Mouse (Mus musculus): ENCODE results near the gene 1700020A23Rik.

Gene 1700020A23Rik

DNA sequence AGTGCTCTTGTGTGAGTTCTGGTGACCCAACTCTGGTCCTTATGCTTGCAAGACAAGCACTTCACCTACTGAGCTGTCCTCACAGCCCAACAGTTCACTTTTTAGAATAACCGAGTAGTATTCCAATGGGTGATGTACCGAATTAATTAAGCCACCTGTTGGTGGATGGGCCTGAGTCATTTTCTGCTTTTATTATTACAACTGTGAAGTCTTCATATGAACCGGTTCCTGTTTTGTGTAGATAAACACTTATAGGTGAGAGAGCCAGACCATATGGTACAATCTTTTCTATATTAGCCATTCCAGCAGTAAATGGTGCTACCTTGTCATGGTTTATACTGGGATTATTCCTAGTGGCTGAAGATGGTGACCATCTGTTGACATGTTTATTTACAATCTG is 7.7 kb downstream of the 1700020A23Rik start:
- no peak for DNase-seq

DNA sequence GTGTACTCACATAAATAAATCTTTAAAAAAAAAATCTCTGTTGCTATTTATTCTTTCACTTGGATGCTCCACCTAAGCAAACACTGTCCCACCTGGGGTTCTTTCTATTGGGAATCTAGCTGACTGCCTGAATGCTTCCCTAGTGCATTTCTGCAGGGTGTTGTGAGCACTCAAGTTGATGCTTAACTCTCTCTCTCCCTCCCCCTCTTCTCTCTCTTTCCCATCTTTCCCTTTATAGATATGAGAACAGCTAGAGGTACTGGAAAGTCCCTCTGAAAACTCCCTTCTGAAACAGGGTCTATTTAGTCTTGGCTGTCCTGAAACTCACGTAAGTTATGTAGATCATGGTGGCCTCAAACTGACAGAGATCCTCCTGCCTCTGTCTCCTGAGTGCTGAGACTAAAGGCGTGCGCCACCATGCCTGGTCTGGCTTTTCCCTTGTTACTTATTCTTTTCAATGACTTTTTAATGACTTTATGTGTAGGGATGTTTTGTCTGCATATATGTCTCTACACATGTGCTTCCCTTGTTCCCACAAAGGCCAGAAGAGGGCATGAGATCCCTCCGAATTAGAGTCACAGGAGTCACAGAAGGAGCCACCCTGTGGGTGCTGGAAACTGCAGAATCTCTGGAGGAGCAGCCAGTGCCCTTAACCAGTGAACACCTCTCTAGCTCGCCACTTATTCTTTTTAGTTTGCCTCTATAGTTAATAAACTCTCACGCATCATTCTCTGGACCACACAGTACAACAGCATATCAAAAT is 9.2 kb downstream of the 1700020A23Rik start:
- no peak for DNase-seq

DNA sequence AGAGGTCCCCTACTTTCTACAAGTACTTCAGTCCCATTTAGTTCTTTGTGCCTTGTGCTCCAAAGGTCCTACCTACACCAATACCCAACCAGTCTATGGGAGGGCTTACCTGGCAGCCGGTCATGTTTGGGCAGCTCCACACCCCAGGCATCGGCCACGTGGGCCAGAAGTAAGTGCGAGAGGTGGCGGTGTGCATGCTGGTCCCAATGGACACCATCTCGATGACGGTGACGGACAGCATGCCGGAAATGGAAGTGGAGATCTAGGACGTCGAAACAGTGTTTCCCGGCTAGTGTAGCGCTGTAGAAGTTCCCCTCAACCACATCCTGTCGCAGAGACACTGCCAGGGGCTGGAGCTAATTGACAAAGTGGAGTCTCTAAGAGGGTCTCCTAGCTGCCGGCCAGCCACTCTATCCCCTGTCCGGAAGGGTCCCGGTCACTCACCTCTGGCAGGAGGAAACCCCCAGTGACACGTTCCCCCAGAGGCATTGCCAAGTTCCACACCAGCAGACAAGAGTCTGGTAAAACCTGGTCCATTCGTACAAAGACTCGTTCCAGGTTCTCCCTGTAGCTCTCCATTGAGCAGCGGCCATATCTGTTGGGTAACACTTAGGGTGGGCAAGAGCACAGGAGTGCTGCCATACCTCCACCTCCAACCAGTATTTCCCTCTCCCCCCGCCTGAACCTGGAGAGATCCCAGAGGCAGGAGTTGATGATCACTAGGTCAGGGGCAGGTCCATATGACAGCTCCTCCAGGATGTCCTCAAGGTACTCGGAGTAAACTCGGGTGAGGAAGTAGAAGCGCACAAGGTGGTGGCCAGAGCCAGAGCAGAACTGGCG is 16.9 kb downstream of the 1700020A23Rik start:
- no peak for DNase-seq

DNA sequence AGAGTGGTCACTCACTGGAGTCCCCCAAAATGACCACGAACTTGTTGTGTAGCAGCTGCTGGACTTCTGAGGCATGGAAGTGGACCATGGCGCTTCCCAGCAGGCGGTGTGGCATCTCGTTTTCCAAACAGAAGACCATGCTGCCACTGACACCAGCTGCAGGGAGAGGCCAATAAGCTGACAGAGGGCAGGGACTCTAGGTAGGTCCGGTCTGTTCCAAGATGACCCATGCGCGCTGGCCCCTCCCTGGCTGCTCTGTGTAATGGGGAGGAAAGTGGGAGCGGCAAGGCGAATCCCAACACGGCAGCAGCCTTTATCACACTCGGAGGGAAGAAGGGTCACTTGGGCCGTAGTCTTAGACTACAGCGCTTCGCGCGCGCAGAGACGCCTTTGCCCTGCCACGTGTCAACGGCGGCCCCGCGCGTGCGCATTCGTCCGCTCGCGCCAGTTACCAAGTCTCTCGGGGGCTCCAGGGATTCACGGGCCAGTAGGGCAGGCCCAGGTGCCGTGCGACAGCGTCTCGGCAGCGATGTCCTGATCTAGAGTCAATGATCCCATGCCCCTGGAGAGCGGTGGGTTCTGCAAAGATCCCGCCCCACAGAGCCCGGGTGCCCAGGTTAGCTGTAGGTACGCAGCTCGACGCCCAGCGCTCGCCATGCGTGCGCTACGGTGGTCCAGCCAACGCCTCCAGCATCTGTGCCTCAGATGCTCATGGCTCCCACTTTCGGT is 18.5 kb downstream of the 1700020A23Rik start:
- DNase-seq, result peak; percentile 76 to 87

DNA sequence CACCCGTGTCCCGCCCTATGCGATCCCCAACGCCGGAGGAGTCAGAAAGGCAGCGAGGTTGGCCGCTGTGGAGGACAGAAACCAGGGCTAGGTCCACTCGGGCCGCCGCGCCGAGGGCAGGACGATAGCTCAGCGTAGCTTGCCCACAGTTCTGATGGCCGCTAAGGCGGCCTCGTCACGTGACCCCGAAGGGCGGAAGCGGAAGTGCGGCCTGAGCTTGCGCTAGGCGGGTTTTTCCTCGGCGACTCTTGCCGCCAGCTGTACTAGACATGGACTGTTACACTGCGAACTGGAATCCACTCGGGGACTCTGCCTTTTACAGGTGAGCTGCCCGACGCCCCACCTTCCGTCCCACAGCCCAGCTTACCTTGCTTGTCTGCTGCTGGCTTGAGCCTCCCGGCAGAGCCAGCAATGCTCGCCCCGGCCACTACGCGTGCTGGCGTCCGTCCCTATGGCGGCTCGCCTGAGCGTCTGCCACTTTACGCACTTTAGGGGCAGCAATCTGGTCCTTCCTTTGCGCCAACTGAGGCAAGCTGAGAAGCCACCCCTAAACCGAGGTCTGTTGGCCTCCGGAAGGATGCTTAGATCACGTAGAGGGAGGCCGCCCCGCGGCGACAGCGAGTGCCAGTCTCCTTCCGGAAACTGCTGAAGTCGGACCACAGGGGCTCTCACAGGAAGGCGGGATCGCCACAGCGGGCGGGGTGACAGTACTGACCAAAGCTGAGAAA is 19.2 kb downstream of the 1700020A23Rik start, which contains the start of the genes Vps16 and Pced1a:
Vps16 (plus strand) TSS at position 214 of the 728 bp plus-strand sequence.
Pced1a (minus strand) TSS at position 576 of the 728 bp plus-strand sequence.
- peak; percentile 94 to 95 for DNase-seq

DNA sequence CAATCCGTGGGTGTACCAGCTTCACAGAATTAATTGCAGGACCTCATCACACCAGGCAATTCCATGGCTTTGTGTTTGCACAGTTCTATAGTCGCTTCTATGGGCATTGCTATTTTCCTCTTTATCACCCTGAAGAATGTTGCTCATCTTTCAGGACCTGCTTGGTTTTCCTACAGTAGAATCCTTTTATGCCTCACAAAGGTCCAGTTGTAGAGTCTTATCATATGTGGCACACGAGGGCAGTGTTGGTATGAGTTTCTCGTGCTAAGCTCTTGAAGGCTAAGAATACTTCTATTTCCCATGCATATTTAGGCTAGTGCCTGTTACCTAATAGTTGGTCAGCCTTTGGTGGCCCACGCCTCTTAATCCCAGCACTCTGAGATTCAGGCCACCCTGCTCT is 20.1 kb downstream of the 1700020A23Rik start:
- peak in 1 of 2 experiments; percentile 20 for DNase-seq

DNA sequence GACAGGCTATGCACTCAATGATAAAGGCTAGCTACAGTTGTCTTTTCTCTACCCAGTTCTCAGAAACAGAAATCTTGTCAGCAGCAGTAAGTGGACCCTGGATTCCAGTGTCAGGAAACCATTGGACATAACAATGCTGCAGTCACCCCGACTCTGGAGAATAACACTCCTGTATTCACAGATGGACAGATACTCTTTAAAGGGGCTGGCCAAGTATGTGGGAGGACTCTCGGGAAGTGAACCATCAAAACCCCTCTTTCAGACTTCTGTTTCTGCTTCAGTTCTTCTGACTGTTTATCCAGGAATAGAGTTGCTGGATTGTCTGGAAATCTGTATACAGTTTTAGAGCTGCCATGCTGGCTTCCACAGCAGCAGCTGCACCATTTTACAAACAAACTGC is 24.8 kb downstream of the 1700020A23Rik start:
- no peak for DNase-seq

DNA sequence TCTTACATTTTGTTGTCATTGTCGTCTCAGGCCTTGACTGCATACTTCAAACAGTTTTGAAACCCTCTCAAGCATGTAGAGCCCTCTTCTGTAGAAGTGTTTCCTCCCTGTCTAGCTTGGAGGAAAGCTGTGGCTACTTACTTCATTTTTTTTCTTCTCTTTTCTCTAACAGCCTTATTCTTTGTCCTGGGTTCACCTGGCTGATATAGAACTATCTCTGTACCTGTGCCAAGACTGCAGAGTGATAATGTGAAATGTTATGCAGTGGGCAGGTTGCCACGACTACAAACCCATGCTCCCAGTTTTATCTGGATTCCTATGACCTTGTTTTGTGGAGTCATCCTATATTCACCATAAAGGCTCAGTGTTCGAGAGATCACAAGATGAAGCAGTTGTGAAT is 25.4 kb downstream of the 1700020A23Rik start:
- no peak for DNase-seq

DNA sequence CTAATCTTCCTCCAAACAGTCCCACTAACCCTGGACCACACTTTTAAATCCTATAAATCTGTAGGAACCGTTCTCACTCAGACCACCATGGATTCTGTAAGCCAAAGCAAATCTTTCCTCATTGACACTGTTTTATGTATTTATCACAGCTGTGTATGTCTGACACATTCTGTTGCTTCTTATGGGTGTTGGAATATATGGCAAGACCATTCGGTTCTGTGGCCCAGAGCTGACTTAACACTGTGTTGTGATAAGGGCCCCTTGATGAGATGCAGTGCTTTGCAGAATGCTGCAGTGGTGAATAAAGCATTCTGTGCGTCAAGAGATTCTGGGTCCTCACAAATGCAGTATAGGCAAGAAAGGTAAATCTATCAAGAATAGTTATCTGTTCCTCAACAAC is 27.1 kb downstream of the 1700020A23Rik start:
- DNase-seq, result no peak

DNA sequence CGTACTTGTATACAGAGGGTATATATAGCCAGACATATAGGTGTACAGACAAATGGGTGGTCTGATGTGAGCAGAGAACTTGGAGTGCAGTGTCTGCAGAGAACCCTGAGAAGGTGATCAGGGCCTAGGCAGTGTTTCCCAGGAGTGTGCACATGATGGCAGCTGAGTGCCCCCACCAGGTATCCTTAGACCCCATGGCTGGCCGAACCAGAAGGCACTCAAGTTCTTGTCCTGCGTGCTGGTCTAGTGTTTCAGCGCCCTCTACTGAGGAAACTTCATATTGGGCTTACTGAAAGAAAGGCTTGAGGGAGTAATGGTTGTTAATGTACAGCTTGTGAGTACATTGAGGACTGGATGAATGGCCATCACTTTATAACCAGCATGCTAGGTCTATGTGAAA is 28.1 kb downstream of the 1700020A23Rik start:
- peak; percentile 59 to 68 for DNase-seq

DNA sequence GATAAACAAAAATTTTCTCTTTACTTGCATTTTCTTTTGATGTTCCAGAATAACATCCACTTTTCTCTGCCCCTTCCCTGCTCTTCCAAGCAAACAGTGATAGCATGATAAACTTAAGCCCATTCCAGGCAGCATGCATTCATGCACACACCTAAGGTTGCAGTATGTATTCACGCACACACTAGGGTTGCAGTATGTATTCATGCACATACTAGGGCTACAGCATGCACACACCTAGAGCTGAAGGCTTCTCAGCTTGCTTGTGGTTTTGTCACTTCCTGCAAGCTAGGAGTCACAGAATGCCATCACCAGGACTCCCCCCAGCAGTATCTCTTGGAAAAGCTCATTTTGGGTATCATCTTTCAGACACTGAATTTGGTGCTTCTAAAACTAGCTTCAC is 31.7 kb downstream of the 1700020A23Rik start:
- DNase-seq, result no peak

DNA sequence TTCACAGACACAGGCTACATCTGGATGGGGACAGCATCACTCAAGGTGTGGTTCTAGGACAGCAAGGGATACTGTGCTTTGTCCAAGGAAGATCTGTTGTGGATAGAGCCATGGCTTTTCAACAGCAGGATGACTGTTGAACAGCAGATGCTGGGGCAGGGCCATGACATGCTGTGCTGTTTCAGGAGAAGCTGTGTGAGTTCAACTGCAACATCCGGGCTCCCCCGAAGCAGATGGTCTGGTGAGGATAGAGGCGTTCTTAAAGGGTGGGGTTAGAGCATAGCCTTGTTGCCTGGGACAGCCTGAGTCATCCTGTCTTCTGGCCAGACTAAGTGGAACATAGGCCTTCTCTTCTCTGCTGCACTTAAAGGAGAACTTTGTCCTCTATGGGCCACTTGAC is 33.8 kb downstream of the 1700020A23Rik start:
- no peak for DNase-seq

DNA sequence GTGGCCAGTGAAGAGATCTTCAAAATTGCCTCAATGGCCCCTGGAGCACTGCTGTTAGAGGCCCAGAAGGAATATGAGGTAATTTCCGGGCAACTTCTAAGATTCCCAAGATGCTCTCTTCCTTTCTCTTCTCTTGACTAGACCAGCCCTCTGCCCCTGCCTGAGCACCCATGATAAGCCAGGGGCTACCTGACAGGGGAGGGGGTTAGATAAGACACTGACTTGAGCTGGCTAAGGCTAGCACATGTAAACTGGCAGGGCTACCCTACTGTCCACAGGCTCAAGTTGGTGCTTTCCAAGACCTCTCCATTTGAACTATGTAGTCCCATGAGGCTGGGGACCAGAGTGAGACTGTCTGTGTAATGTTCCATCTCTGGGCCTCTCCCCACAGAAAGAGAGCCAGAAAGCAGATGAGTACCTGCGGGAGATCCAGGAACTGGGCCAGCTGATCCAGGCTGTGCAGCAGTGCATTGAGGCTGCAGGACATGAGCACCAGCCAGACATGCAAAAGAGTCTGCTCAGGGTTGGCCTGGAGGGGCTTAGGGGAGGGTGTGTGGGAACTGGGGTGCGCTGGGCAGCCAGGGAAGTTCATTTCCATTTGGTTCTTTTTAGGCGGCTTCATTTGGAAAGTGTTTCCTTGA is 34.9 kb downstream of the 1700020A23Rik start:
- DNase-seq, result peak in 1 of 2 experiments; percentile 15

DNA sequence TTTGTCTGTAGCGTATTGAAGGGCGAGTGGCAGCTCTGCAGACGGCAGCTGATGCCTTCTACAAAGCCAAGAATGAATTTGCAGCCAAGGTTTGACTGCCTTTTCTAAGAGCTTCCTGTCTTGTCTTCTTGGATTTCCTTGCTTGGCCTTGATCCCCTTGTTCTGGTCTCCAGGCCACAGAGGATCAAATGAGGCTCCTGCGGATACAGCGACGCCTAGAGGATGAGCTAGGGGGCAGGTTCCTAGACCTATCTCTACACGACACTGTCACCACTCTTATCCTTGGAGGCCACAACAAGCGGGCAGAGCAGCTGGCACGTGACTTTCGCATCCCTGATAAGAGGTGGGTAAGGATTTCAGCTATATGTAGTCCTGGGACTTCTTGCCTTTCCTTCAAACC is 37.1 kb downstream of the 1700020A23Rik start:
- DNase-seq, result no peak

DNA sequence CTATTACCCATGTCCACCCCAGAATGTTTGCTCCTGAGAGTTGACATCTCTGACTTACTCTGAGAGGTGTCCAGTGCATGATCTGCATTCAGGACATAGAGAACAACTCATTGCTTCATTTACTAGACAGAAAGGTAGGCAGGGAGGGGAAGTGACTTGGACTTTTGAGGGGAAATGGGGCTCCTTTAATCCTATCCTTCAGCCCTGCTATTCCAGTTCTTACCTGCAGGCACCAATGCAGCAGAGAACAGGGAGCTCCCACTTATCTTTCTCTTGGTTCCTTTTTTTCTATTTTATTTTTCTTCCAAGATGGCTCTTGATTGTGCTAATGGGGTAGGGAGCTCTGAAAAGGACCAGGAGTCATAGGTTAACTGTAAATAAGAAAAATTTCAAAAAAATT is 43.4 kb downstream of the 1700020A23Rik start:
- DNase-seq, result no peak

DNA sequence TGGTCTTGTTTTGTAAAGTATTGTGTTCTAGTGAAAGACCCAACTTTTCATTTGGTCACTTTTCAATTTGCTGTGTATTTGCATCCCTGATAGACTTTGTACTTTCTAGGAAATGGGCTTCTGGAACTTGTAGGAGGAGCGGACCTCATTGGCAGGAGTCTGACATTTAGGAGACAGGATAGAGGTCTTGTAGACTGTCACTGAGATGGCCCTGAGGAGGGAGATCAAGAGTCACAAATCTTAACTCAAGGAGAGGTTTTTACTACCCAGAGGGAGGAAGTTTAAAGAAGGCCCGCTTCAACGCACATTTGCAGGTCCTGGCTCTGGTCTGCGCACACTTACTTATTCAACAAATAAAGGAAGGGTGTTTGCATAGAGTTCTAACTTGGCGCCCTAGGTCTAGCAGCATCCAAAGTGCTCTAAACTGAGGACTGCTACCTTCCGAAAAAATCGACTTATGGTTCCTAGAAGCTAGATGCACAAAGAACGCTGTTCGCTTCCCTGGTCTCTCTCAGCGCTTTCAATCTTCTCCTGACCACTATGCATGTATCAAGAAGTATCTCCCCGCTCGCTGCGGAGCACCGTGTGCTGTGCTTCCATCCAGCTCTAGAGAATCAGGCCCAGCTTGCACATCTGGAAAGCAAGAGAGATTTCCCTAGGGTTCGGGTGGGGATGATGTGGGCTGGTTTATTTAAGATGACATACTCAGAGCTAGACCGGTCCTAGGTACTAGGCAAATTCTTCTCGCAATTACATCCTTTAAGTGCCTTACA is 44.1 kb downstream of the 1700020A23Rik start:
- DNase-seq, result no peak

DNA sequence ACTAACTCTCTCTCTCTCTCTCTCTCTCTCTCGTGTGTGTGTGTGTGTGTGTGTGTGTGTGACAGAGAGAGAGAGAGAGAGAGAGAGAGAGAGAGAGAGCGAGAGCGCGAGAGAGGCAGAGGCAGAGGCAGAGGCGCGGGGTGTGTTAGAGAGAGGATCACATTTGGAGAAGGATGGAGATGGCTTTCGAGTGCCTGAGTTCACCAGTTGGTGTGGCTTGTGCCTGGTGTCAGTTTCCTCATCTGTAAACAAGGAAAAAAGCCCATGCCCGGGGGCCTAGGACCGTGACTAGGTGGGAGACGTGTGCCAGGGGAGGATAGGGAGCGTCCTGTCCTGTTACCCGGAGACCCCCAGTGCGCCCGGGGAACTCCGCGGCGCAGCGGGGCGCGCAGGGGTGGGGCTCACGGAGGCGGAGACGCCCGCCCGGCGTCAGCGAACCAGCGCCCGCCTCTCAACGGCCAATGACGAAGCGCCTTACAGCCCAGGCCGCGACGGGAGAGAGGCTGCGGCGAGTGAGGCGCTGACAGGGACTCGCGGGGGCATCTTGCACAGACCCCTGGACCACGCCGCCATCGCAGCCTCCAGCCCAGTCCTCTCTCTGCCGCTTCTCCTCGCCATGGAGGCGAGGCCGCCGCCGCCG is 44.9 kb downstream of the 1700020A23Rik start, which contains the start of gene Ptpra:
Ptpra (plus strand) TSS at position 485 of the 640 bp plus-strand sequence.
- peak; percentile 93 to 94 for DNase-seq

DNA sequence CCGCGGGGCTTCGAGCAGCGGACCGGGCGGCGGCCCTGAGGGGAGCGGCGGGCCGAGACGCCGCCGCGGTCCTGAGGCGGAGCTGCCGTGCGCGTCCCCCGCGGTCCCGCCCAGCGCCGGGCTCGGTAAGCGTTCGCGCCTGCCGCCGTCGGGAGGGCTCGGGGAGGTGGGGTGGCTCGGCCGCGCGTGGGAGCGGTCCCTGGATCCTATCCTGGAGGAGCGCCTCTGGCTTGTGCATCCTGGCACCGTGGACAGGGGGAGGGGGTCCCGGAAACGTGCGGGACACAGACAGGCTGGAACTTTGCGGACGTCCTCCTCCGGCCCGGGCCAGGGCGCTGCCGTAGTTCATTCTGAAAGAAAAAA is 45.4 kb downstream of the 1700020A23Rik start:
- peak; percentile 77 to 83 for DNase-seq

DNA sequence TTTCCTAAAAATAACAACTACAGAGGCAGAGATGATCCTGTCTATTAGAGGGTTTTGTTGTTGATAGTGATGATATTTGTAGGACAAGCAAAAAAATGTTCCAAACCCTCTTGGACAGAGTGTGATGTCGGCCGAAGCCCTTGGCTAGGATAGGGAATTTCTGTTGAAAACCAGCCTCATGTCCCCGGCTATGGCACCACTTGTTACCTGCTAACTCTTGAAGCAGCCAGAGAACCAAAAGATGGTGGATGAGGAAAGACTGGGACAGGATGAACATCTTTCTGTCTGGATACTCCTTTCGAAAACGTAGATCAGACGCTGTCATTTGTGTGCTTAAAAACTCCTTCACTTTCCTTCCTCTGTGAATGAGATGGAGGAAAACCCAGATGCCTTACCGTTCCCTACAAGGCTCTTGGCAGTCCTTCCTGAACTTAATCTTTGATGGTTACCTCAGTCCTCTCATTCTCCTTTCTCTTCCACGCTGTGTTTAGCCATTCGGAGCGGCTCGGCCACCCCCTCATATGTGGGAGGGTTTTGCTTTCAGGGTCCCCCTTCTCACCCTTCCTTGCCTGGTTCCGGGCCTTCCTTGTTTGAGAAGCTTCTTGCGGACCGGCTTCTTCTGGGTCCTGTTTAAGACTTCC is 46.1 kb downstream of the 1700020A23Rik start:
- DNase-seq, result no peak

DNA sequence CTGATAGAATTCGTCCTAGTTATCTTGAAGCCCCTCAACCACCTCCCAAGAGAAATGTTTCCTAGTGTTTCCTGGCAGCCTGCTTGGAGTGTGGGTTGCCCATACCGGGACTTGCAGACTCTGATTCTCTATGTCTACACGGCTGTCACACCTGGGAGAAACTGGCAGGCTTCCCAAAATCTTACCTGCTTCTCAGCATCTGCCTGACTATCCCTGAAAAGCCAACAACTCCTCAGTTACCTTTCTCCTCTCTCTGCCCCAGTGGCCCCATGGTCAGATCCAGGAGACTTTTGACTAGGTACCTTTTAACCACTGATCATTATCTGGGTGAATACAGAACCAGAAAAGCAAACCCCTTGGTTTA is 46.6 kb downstream of the 1700020A23Rik start:
- peak in 1 of 2 experiments; percentile 23 for DNase-seq

Measured in cerebellum, adult 18-20 months (tissue).